10 mouse cellular contexts compared by ENCODE assay signal in genomic region chr14:67613691-67614090, GRCm38 (mm10).
A peak's percentile ranks its signal among the peaks of the same experiment; 100 is the strongest.
DNase-seq lines count a peak whose midpoint lies in the region; ATAC-seq and TF ChIP-seq lines count a peak whose summit lies in the region.
"Had no signal": no experiment of that assay in that cellular context is flagged by ENCODE, and none has a peak within 500 bp of the region (broad histone marks: within the 10 kb centered on the region; RNA-seq: fewer than 3 reads in every experiment).

No protein-coding gene starts in this region.

- no peak overlapping the region for H3K27ac ChIP-seq in heart, embryonic 13.5 days (replicated peaks)
- no peak overlapping the region for H3K27ac ChIP-seq in intestine, postnatal 0 days (ENCODE audit: low read depth, low read length)
- no peak overlapping the region for H3K27ac ChIP-seq in stomach, embryonic 16.5 days (ENCODE audit: low read length)
- H3K27ac ChIP-seq: forebrain, embryonic 12.5 days had no signal

- DNase-seq in heart, adult 8-10 months (ENCODE audit: low spot score) = no peak
- DNase-seq in adrenal gland, adult 8-10 months = no peak
- no peak for DNase-seq in thymus, adult 18-20 months

- H3K4me3 ChIP-seq in heart, embryonic 13.5 days = peak overlapping the region; percentile 24
- H3K4me3 ChIP-seq in megakaryocyte, embryonic 14.5 days (replicated peaks) = peak overlapping the region; percentile 83
- no peak overlapping the region for H3K4me3 ChIP-seq in intestine, postnatal 0 days (ENCODE audit: low read depth, low read length)
- H3K4me3 ChIP-seq in stomach, embryonic 16.5 days (replicated peaks; ENCODE audit: low read length) = peak overlapping the region; percentile 40
- H3K4me3 ChIP-seq: forebrain, embryonic 12.5 days had no signal

- peaks cover 36% of the 10 kb centered on the region for H3K27me3 ChIP-seq in heart, embryonic 13.5 days (replicated peaks)
- peaks cover 45% of the 10 kb centered on the region for H3K27me3 ChIP-seq in megakaryocyte, embryonic 14.5 days (replicated peaks)
- no peaks in the 10 kb centered on the region for H3K27me3 ChIP-seq in intestine, postnatal 0 days (replicated peaks; ENCODE audit: control insufficient read depth, insufficient read depth, low read length)
- H3K27me3 ChIP-seq in stomach, embryonic 16.5 days (ENCODE audit: control insufficient read depth, insufficient read depth, low read length) = peaks cover 4% of the 10 kb centered on the region; the same call in 1 of the 2 replicates

- no peak for TF ChIP-seq CTCF in intestine, postnatal 0 days (IDR thresholded peaks at IDR 0.05; ENCODE audit: low read depth)

- no peaks in the 10 kb centered on the region for H3K9me3 ChIP-seq in heart, embryonic 13.5 days
- H3K9me3 ChIP-seq in megakaryocyte, embryonic 14.5 days = no peaks in the 10 kb centered on the region
- no peaks in the 10 kb centered on the region for H3K9me3 ChIP-seq in intestine, postnatal 0 days (ENCODE audit: control insufficient read depth)
- no peaks in the 10 kb centered on the region for H3K9me3 ChIP-seq in stomach, embryonic 16.5 days (replicated peaks; ENCODE audit: control insufficient read depth, low read length)
- H3K9me3 ChIP-seq: forebrain, embryonic 12.5 days had no signal

- peaks cover 21% of the 10 kb centered on the region for H3K4me1 ChIP-seq in heart, embryonic 13.5 days
- peaks cover 22% of the 10 kb centered on the region for H3K4me1 ChIP-seq in megakaryocyte, embryonic 14.5 days
- no peaks in the 10 kb centered on the region for H3K4me1 ChIP-seq in intestine, postnatal 0 days (replicated peaks; ENCODE audit: control insufficient read depth, insufficient read depth, low read length)
- H3K4me1 ChIP-seq in stomach, embryonic 16.5 days (ENCODE audit: control insufficient read depth, insufficient read depth, low read length) = peaks cover 3% of the 10 kb centered on the region; the same call in 1 of the 2 replicates

- H3K36me3 ChIP-seq in heart, embryonic 13.5 days = no peaks in the 10 kb centered on the region
- H3K36me3 ChIP-seq in megakaryocyte, embryonic 14.5 days (replicated peaks; ENCODE audit: low read length) = no peaks in the 10 kb centered on the region
- H3K36me3 ChIP-seq in intestine, postnatal 0 days (ENCODE audit: control insufficient read depth, insufficient read depth) = no peaks in the 10 kb centered on the region
- no peaks in the 10 kb centered on the region for H3K36me3 ChIP-seq in stomach, embryonic 16.5 days (ENCODE audit: control insufficient read depth, insufficient read depth, low read length)
- H3K36me3 ChIP-seq: forebrain, embryonic 12.5 days had no signal

- WGBS in heart, embryonic 13.5 days = 74% methylated on average over 13 of the region's 13 CpGs
- WGBS in intestine, postnatal 0 days = 56% methylated on average over 13 of the region's 13 CpGs
- whole genome bisulfite sequencing in stomach, embryonic 16.5 days = 54% methylated on average over 13 of the region's 13 CpGs

- no peak overlapping the region for H3K9ac ChIP-seq in heart, embryonic 13.5 days
- H3K9ac ChIP-seq in intestine, postnatal 0 days (ENCODE audit: low read depth, low read length) = no peak overlapping the region
- no peak overlapping the region for H3K9ac ChIP-seq in stomach, embryonic 16.5 days (ENCODE audit: low read length)
- H3K9ac ChIP-seq: forebrain, embryonic 12.5 days had no signal

- no peak for ATAC-seq in heart, embryonic 13.5 days (ENCODE audit: extremely low read depth, insufficient number of reproducible peaks, low FRiP score, low TSS enrichment)
- ATAC-seq in megakaryocyte, adult 5-6 weeks (ENCODE audit: poor library complexity, severe bottlenecking) = no peak
- ATAC-seq in intestine, postnatal 0 days = no peak
- no peak for ATAC-seq in stomach, embryonic 16.5 days (ENCODE audit: insufficient read depth, low FRiP score)
- ATAC-seq: CD4-positive, CD25-positive, alpha-beta regulatory T cell, adult 4 months had no signal

- H3K4me2 ChIP-seq in heart, embryonic 13.5 days = peak overlapping the region; percentile 53
- peak overlapping the region; percentile 58 for H3K4me2 ChIP-seq in intestine, postnatal 0 days (replicated peaks; ENCODE audit: low read depth)
- H3K4me2 ChIP-seq in stomach, embryonic 16.5 days (ENCODE audit: low read depth, low read length) = peak overlapping the region; percentile 57
- H3K4me2 ChIP-seq: forebrain, embryonic 12.5 days had no signal
